Mouse (Mus musculus) G1E (cell line): ENCODE measurements around the gene Fut2.

ENCODE experiments used
- CTCF ChIP-seq: IDR thresholded peaks from 2 replicates; pipeline ENCODE4 v1.5.1; 2012; ENCODE audit warnings: low read depth, low read length, inconsistent platforms, mixed read lengths
- GATA1 ChIP-seq: IDR thresholded peaks from 2 replicates; pipeline ENCODE4 v1.6.1; 2012; ENCODE audit warnings: borderline replicate concordance, low read length, inconsistent platforms, mixed read lengths
- TAL1 ChIP-seq: conservative IDR thresholded peaks from 2 replicates; pipeline ENCODE4 v1.6.1; 2012; ENCODE audit warnings: low read depth, low read length, inconsistent platforms, mixed read lengths

DNA sequence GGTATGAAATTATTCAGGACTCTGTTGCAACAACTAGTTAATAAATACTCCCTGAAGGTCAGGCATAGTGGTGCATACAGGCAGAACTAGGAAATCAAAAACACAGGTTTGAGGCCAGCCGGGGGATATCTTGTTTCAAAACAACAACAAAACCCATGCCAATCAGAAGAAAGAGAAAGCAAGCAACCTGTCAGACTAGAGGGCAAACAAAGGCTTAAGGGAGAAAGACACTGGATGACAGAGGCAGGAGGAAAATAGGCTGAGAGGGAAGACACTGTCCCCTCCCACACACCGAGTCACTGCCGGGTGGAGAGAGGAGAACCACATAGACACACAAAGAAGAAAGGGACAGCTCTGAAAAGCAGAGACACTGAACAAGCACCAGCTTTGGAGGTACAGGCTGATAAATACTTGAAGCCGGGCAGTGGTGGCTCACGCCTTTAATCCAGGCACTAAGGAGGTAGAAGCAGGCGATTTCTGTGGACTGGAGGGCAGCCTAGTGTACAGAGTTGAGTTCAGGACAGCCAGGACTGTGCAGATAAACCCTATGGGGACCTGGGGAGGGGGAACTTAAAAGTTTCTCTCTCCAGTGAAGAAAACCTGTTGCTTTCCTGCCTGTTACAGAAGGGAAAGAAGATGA is 47.8 kb upstream of the Fut2 start:
- TF ChIP-seq CTCF (no peak), GATA1 (no peak), TAL1 (no peak)
